Mouse (Mus musculus) common myeloid progenitor, adult 5-6 weeks (primary cell): ENCODE data around the gene Chn1. TPM values are rescaled to one million over a fixed set of nuclear protein-coding genes. Genes with fewer than 3 reads are reported as not detected.

Source experiments
- ATAC-seq: replicated peaks from 2 replicates; pipeline ENCODE4 v1.8.0; 2016; ENCODE audit warnings: low read depth, mild to moderate bottlenecking, moderate TSS enrichment, inconsistent platforms; ENCODE audit not compliant: poor library complexity, severe bottlenecking
- total RNA-seq: library from RNA; stranded (forward); fragments of 200-1000, 187-1606 nt; gene quantifications from 2 replicates; pipeline ENCODE4 v1.2.3, GENCODE M21; 2017

Chn1 gene
- total RNA-seq, 1 experiment from 2014 or later: 0.46 TPM

GRCm38 (mm10) chr2:73566989-73567605, 208.0 kb downstream of the Chn1 start:
- ATAC-seq: peak; percentile 96

DNA sequence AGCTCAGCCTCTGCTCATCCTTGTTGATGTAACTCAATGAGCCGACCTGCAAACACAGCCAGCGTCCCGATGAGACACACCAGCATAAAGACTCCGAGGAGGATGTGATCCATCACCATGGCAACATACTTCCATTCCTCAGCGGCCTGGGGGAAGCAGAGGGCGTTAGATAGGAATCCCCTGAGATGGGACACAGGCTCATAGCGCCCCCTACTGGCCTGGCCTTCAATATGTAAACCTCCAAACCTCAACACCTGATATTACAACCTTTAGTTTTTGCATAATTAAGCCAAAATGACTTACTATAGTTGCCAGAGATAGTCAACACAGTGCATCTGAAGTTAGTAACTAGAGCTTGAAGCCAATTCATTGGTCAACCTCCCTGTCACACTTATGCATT, 209.0 kb downstream of the Chn1 start:
- peak; percentile 12; the same call in 1 of the 2 replicates for ATAC-seq

- no peak for ATAC-seq
Observed at GRCm38 (mm10) chr2:73563690-73564089, 211.5 kb downstream of the Chn1 start.

- ATAC-seq: no peak
Observed at GRCm38 (mm10) chr2:73562656-73563055, 212.5 kb downstream of the Chn1 start.

DNA sequence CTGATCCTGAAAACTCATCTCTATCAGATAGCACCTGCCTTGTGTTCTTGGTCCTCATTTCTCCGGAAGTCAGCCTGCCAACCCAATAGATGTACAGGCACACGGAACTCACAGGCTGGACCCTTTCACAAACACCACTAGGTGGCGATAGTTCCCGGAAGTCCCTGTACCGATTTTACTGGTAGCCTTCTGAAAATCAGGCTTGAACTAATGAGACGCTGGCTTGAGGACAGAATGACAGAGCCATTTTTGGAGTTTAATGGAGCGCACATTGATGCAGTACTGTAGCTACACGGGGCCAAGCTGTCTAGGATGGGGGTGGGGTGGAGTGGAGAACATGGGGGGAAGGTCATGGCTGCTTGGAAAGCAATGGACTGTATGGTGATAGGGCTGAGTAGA, 213.5 kb downstream of the Chn1 start:
- ATAC-seq: peak; percentile 76

DNA sequence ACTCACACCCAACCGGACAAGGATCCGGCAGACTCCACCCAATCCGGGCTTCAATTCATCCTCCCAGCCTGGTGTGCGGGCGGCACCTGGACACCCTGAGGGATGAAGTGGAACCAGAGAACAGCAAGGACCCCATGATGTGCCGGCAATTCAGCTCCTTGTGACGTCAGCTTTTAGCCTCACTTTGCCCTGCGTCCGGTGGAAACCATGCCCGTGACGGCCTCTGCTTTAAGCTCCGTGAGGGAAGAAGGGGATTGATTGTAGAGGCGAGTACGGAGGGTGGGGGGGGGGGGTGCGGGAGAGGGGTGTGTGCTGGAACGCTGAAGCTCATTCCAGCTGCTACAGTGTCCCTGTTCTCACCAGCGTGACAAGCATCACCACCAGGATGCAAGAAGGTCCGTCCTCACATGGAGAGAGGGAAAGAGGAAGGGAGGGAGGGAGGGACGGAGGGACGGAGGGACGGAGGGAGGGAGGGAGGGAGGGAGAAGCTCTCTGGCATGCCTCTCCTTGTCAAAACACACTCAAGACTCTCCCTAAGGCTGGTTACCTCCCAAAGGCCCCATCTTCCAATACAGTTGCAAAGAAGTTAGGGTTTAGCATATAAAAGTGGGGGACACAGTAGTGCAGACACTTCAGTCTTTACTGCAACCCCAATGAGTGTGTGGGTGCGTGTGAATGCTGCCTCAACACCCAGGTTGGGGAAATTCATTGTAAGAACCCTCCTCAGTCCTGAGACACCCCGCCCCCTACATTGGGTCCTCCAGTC, 214.1 kb downstream of the Chn1 start:
- 0 out of 2 replicates have a peak, but pooled peaks have one; percentile 24 for ATAC-seq

Other genes with a start within 250 kb of the Chn1 start
- 13.2 and 22.9 TPM in 2 replicates for gene Wipf1, start 245.6 kb downstream of the Chn1 start, total RNA-seq
- gene Chrna1, start 195.0 kb downstream of the Chn1 start, total RNA-seq: not detected in 2 replicates
- gene Atf2, start 117.3 kb upstream of the Chn1 start, total RNA-seq: 35.5 and 63.1 TPM in 2 replicates
- gene Atp5g3, start 136.0 kb upstream of the Chn1 start, total RNA-seq: 138 and 160 TPM in 2 replicates